Mouse (Mus musculus): ENCODE measurements around the gene Gstt2.

Gstt2 gene

DNA sequence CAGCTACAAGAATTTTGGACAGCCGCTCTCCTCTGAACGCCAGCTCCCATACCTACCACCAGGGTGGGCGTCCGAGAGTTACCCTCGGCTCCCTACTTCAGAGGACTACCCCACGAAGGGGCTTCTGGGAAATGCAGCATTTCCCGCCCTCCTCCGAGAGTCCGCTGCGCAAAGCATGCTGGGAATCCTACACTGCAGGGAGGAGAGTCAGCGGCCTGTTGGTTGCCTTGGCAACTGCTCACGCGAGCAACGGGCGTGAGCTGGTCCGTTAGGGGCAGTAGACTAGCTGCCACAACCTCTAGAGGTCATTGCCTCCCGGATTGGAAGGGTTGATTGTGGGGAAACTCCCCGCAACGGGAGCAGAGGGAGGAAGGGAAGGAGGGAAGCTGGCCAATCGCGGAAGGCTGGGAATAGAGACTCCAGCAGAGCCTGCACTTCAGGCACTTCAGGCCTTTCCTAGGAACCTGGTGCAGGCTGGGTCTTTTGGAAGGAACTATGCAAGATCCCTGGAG is at the start of gene Gstt2:
Gene Gstt2, minus strand, starts transcription at position 177 of the 512 bp plus-strand sequence.
- peak; percentile 90 for DNase-seq

DNA sequence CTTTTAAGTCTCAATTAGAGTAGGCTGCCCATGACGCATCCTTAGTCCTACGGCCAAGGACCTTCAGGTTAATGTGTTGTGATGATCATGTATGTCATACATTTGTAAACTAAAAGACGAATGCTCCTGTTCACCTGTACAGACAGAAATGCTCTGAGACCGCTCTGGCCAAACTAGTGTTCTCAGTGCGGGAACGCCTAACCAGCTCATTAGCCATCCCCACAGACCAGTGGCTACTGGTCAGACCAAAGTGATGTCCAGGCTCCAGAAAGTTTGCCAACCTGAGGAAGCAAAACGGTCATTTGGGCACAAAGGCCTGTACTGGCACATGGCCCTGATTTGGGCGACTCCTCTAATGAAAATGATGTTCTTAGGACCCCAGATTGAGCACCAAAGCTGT is 47.5 kb upstream of the Gstt2 start:
- no peak for DNase-seq

DNA sequence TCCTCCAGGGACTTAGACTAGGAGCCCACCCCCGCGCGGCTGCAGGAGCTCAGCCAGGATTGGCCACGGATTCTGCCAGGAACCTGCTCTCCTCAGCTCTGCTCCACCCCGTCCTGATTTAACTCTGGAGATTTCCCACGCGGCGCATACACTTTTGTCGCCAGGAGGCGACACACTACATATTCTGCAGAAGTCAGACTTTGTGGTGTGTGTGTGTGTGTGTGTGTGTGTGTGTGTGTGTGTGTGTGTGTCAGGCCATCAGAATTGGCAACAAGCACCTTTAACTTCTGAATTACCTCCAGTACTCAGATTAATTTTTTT is 46.0 kb upstream of the Gstt2 start:
- DNase-seq, result peak; percentile 65

DNA sequence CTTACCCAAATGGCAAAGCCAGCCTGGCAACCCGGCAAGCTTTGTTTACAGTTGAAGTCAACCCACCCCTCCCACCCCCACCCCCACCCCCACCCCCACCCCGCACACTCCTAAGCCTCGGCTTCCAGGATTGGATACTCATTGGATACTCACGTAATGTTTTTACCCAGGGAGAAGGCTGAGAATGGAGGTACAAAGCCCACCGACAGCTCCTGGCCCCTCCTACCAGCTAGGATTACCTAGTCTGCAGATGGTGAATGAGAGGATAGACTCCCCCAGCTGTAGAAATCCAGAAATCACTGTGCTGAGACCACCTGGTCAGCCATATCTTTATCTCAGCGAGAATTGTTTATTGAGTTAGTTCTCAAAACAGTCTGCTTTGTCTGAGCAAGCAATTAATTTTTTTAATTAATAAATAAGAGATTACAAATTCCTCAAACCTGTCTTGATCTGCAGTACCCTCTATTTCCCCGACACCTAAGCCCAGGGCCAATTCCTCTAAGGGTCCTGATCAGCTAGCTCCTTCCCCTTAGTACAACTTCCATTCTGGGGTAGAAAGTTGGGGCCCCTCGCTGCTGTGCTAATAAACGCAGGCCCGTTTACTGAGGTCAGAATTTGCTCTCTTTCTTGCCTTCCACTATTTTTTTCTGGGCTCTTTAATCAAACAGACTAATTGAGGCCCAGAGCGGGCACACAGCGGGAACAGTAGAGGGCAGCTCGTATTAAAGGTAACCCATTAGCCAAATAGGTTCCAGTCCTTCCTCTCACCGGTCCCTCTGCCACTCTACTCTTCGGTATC is 45.4 kb upstream of the Gstt2 start:
- DNase-seq, result no peak

DNA sequence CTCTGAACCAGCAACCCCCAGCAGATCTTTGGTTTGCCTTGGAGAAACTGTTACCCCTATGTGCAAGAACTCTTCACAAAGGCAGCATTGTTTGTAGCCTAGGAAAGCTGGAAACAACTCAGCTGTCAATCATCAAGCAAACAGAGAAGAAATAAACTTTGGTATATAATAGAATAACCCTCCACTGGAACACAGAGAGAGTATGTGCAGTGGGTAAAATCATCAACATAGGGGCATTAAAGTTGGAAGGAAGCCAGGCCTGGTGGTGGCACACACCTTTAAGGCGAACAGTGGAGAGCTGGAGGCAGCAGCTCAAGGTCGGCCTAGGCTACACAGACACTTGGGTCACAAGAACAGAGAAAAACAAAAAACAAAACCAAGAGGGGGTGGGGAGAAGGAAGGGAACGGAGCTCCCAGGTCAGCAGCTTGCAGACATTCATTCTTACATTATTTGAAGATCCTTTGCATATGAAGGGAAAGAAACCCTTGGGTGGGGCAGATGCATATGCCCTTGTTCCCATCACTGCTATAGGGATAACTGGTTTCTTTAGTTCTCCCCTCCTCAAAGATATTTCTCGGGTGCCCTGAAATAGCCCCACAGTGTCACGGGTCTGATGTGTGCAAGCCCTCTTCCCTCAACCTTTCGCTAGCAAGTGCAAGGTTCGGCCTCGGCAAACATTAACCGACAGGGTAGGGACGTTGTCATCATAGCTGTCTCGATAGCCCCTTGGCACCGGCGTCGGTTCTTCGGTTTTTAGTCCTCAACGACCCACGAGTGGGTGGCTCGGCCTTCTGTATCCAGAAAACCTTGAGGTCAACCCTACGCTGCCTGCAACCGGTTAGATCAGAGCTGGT is 44.6 kb upstream of the Gstt2 start:
- DNase-seq, result no peak

DNA sequence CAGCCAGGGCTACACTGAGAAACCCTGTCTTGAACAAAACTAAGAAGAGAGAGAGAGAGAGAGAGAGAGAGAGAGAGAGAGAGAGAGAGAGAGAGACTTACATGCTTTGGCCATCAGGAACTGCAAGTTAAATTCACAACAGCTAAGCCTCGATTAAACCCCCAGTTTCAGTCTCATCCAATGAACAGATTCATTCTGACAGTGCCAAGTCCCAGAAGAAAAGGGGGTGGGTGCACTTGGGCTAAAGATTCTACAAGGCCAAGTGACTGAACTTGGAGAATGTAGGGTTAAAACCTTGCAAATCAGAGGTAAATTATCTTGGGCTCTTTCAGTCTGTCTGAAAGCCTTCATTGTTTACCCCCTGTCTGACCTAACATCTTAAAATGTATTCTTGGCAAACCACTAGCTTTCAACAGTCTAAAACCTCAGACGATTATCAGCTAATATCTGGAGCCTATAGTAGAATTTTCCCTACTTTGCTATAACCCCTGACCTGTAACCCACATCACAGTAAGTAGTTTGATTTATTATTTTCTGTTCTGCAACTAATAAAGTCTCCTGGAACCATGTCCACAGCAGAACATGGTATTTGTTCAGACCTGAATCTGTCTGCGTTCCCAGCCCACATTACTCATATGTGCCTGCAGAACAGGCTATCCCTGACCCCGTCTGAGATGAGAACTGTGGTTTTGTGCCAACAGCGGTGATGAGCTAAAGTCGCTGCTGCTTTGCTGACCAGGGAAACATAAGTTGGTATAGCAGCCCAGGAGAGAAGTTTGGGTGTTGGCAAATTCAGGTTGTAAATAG is 43.8 kb upstream of the Gstt2 start:
- no peak for DNase-seq

DNA sequence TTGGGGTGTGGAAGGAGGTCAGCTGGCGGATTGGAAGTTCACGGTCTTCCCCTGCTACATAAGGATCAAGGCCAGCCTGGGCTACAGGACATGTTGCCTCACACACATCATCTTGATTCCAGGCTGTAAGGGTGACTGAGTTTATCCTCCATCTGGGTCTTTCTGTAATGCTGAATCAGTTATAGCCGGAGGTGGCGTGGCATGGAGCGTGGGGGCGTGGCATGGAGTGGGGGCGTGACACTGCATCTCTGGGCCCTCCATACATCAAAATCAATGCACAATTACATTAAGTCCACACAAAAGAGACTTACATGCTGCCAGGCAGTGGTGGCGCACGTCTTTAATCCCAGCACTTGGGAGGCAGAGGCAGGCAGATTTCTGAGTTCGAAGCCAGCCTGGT is 43.1 kb upstream of the Gstt2 start:
- DNase-seq, result no peak

DNA sequence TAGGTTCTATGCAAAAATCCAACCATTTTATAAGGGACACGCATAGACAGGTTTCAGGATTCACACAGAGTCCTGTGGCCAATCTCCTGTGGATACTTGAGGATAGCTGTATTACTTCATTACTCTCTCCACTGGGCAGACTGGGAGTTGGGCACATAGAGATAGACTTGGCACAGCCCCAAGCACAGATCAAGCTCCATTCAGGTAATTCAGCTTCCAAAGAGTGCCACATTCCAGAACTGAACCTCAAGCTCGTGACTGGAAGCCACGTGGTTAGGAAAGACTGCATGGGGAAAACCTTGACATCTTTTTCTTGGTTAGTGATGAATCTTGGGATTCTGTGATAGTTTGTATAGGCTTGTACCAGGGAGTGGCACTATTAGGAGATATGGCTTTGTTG is 41.6 kb upstream of the Gstt2 start:
- no peak for DNase-seq

DNA sequence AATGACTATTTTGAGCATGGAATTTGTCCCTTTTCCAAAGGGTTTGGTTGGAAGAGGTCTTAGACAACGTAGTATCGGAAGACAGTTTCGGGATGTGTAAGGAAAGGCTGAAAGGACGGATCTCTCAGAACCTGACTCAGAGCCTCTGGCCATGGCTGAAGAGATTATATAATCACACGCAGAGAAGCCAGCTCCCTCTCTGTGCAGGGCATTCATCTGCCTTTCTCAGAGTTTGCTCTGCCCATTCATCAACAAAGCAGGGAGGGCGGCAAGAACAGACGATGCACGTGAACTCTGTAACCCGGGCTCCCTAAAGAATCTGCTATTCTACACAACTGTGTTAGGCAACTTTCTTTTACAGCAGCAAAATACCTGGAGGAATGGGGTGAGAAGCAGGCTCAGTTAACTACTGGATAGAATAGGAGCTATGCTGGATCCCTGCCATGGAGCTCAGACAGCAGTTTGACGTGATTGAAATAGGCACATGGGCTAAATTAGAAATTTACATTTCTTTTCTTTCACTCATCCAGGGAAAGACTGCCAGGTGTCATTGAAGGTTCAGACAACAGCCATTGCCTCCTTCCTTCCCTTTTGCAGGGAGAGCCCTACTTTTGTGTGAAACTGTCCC is 36.4 kb upstream of the Gstt2 start:
- no peak for DNase-seq

DNA sequence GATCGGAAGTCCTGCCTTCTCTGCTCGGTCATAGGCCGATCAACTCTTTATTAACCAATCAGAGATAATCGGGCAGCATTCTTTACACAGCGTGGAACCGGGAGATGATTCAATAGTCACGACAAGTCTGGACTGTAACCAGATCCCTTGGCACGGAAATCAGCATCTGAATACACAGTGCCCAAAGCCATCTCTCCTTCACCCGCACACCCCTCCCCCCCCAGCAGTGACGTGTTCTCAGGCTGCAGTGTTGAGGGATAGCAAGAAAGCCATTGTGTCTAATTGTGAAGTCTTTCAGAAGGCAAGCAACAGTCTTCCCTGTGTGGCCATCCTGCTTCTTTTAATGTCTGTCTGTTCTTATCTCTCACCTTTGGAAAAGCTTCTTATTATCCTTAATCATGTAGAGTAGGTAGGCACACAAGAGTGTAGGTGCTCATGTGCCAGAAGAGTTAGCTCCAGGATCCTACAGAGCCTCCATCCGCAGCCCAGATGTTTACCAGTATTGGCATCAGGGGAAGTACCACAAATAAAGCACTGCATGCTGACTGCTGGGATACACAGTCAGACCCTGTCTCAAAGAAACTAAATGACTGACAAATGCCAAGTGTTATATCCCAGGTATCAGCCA is 35.8 kb upstream of the Gstt2 start:
- DNase-seq, result no peak

DNA sequence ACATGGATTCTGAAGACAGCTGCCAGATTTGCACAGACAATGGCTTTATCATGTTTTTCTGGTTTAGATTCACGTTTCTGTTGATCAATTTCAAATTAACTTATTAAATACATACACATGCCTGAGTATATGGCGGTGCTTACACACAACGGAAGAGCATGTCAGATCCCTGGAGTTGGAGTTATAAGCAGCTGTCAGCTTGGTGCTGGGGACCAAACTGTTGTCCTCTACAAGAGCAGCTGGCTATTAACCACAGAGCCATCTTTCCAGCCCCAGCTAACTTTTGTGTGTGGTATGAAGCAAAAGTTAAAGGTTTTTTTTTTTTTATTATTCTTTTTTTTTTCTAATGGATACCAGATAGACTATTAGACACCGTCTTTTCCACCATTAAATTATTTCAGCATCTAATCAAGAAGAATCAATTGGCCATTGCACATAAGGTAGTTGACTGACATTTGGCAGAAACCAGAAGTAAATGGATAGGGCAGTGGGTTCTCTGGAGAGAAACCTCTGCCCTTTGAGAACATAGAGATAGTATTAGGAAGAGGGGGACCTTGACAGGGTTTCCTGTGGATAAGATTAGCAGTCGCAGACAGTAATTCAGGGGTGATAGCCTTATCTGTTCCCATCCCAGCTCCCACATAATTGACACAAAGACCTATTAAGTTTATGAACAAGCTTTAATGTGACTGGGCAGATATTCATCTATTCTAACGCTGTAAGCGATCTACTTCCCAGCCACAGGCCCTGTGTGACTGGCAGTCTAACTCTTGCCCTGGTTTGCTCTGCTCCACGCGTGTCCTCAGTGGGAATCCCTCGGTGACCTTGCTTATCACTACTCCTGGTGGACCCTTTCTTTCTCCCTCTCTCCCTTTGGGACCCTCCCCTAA is 35.0 kb upstream of the Gstt2 start:
- no peak for DNase-seq

DNA sequence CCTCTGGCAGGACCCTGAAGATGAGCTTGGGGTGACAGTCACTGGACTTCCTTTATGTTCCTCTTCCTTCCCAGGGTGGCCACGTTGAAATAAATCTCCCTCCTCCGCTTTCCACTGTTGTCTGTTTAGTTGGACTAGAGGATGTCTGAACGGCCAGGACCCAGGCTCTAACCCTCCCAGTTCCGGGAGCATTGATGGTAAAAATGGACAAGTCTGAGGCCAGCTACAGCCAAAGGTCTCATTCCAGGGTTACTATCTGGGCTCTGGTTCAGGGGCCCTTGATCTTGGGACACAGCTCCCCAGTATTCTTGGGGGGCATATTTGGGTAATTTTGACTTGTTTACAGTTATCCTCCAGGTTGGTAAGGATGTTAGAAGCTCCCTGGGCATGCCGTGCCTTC is 24.4 kb upstream of the Gstt2 start:
- DNase-seq, result no peak

DNA sequence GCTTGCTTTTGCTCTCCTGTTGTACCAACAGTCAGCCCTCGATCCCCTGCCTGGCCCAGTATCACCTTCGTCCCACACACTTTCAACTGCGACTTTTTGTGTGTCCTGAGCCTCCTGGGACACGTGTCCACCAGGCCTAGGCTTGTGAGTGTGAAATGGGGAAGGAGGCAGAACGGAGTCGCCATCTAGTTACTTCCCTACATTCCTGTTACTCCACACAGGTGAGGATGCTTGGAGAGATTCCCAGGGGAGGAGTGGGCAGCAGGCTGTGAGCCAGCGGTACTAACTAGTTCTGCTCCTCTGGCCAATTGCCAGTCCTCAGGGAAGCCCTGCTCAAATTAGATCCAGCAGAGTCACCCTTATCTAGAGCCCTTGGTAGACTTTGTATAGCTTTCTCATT is 23.5 kb upstream of the Gstt2 start:
- DNase-seq, result no peak

DNA sequence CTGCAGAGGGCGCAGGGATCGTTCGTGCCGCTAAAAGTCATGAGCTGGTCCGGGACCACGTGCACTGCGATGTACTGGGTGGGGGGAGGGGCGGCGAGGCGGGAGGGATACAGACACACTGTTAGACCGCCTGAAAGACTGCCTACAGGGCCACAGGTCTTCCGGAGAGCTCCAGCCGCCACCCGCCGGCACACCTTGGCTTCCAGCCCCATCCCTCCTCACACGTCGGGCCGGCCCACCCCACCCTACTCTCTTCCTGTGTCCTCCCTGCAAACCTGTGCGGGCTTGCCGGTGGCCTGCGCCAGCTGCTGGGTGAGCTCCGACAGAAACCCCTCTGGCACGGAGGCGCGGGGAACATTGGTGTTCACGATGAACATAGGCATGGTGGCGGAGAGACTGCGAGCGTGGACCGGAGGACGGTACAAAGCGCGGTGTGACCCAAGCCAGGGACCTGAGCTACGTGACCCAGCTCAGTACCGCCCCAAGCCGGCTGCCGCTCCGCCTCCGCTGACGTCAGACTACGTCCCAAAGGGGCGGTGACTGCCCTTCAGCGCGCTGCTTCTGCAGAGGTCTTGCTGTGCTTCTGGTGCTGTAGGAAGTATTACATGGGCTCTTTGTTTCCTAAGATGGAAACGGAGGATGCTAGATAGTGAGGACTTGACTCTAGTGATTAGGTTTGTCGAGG is 22.7 kb upstream of the Gstt2 start, which contains the start of gene Mif:
Gene Mif, minus strand, starts transcription at position 455 of the 685 bp plus-strand sequence.
- DNase-seq, result peak; percentile 91

DNA sequence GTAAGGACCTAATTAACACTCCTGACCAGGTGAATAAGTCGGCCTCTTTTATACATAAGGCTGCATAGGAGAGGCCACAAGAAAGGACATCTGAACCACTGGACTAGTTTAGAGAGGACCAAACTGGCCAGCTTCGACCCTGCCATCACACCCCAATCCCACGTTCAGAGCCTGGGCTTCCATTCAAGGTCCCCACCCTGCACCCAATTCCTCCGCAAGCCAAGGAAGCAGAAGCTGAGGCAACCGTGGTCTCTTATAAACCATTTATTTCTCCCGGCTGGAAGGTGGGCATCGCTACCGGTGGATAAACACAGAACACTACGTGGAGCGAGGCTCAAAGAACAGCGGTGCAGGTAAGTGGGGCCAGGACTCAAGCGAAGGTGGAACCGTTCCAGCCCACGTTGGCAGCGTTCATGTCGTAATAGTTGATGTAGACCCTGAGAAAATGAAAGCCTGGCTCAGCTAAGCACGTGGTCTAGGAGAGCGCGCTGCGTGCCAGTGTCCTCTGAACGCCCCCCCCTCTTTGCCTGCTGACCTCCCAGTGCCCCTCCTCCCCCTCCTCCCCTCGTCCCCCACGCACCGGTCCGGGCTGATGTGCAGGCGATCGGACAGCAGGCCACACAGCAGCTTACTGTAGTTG is 22.0 kb upstream of the Gstt2 start:
- no peak for DNase-seq

DNA sequence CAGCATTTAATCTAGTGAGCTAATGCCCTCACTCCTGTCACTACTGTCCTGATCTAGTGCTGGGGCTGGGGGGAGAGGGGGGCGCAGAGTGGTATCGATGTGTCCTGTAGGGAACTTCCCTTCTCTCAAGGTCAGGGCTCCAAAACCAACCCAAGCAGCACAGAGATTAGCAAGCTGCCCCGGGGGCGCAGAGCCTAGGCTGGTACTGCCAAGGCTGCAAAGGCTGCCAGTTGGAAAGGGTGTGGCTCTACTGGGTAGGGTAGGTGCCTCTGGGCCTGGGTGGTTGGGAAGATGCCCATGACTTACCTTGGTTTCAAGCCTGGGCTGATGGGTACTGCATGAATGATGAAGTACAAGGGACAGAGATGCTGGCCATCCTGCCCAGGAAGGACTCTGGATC is 20.4 kb upstream of the Gstt2 start:
- no peak for DNase-seq

DNA sequence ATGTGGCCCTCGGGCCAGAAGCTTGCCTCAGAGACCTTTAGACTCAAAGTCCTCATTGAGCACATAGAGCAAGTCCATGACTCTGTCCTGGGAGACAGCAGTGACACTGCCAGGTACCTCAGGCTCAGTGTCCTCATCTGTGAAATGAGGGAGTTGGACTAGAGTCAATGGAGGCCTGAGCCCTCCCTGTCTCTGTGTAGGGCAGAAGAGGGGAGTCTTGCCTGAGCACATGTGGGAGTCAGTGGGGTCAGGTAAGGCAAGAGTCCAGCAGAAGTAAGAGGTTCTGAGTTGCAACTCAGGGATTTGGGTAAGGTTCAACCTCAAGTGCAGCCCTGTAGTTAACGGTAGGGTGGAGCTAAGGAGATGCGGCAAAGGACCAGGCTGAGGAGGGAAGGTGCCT is 19.8 kb upstream of the Gstt2 start:
- DNase-seq, result no peak

DNA sequence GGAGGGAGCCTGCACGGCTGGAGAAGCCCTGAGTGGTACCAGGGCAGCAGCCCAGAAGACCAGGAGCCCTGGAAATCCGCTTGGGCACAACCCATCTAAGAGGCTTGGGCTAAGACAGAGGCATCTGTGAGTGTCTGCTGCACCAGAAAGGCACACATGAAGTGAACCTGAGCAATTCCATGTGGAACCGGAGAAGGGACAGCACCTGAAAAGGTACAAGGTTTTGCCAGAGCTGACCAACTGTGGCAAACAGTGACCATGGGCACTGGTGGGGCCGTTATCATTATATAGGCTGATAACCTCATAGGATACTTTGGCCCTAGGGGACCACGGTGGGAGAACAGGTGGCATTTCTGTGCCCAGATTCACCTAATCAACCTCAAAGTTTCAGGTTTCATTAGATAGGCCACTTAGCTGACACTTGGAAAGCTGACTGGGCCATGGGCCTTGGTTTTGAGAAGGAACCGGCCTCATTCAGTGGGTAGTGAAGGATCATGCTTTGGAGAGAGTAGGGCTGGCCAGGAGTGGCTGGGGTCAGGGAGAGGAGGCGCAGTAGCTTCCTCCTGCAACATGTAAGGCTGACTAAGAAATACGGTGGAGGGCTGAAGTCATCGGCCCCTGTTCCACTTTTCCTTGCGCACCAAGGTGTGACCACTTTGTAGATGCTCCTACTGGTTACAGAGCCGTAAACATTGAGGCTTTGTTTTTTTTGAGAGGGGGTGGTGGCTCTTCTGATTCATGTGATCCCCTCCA is 19.1 kb upstream of the Gstt2 start:
- DNase-seq, result no peak

DNA sequence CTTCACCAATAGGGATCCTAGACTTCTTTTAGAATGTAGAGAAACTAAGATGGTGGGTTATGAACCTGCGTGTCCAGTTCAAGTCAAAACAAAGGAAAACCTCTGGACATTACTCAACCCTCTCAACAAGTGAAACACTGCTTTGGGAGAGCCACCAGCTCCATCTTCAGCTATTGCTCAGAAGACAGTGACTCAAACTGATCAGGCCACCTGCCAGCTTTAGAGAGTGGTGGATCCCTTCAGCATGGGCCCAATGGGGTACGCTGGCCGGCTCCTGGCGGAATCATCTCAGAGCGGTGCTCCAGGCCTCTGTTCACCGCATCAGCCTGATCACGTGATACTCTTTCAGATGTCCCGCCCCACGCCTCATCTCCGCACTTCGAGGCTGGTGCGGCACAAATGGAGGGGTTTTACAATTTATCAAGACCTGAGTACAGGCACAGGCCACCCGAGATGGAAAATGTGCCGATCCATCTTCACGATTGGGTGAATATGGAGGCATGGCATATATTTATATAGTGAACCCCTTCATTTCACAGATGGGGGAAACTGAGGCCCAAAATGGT is 18.3 kb upstream of the Gstt2 start:
- DNase-seq, result no peak
